Mouse (Mus musculus) neural tube, embryonic 12.5 days (tissue): Measurements from ENCODE around the gene Adad2. TPM values are rescaled to one million over a fixed set of nuclear protein-coding genes. Genes with fewer than 3 reads are reported as not detected.

ENCODE experiments used
- ATAC-seq: fragments of 200-750 bp; cut with Nextera tagmentation; 2 replicates; pipeline ENCODE4 v1.8.0; 2017; ENCODE audit warnings: low read depth, mild to moderate bottlenecking, moderate TSS enrichment, moderate library complexity; ENCODE audit not compliant: low FRiP score
- H3K27ac ChIP-seq: fragments of 300-500 bp; sonication (generic); 2 replicates; pipeline ENCODE4 v1.5.1; 2016
- H3K27me3 ChIP-seq: fragments of 300-500 bp; sonication (generic); replicated peaks from 2 replicates; pipeline ENCODE4 v1.6.1; 2016; ENCODE audit warnings: mild to moderate bottlenecking
- H3K36me3 ChIP-seq: fragments of 300-500 bp; sonication (generic); 2 replicates; pipeline ENCODE4 v1.6.1; 2016; ENCODE audit warnings: mild to moderate bottlenecking
- H3K4me1 ChIP-seq: fragments of 300-500 bp; sonication (generic); 2 replicates; pipeline ENCODE4 v1.6.1; 2016
- H3K4me2 ChIP-seq: fragments of 300-500 bp; sonication (generic); replicated peaks from 2 replicates; pipeline ENCODE4 v1.6.1; 2016; ENCODE audit warnings: mild to moderate bottlenecking
- H3K4me3 ChIP-seq: fragments of 300-500 bp; sonication (generic); 2 replicates; pipeline ENCODE4 v1.5.1; 2016
- H3K9ac ChIP-seq: fragments of 300-500 bp; sonication (generic); 2 replicates; pipeline ENCODE4 v1.6.1; 2016; ENCODE audit warnings: mild to moderate bottlenecking
- H3K9me3 ChIP-seq: fragments of 300-500 bp; sonication (generic); 2 replicates; pipeline ENCODE4 v1.6.1; 2016; ENCODE audit warnings: mild to moderate bottlenecking
- WGBS: fragments of 180-500 bp; shearing (Covaris S2); methylation state at CpG from one replicate; pipeline ENCODE4 v1.1.7; 2016; 5-methylcytosine and 5-hydroxymethylcytosine counted together
- polyA plus RNA-seq: library from polyadenylated mRNA; unstranded; fragments of >200 nt; fragmentation: Nextera tagmentation; extraction: Ambion mirVana; gene quantifications from 2 replicates; pipeline ENCODE4 v1.2.1, GENCODE M21; 2016

The Adad2 gene
- polyA plus RNA-seq, 1 experiment from 2014 or later, result 0.10 TPM

DNA sequence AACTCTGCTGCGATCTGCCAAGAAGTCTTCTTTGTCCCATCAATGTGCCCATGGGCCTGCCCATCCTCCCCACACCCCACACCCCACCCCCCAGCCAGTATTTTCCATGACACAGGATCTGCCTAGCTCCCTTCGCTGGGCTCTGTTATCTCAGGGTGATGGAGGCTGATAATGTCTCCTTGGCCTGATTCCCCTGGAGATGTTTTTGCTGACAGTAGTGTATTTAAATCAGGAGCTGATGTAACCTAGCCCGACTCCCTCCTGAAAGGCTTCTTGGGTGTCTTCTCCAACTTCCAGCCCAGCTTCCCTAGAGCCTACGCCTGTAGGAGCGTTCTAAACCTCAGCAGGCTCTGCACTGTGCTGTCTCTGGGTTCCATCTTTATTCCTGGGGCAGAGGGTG, 6.3 kb downstream of the Adad2 start:
- no peak overlapping the region for H3K27ac ChIP-seq

DNA sequence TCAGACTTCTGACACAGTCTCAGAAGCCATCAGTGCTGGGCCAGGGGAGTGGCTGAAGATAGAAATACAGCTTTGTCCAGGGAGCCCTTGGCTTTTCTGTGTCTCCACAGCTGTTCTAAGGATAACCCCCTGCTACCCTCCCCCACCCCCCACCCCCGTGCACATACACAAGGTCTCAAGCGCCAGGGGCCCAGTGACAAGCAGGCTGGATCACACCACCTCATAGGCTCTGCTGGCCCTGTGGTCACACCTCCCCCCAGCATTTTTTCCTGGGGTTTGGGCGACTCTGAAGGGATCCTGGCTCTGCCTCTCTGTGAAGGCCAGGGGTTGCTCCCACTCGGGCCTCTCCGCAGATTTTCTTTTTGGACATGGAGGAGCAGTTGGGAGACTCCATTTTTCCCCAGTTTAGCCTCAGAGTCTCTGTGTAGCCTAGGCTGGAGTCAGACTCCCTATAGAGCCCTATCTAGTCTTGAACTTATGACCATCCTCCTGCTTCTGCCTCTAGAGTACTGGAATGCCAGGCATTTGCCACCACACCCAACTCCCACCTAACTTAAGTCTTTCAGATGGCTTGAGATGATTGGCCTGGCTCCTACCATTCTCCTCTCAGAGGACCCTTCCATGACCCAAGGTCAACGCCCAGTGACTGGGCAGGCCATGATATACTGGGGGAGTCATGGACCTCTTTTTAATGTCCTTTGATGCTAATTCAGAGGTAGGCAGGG, 7.7 kb downstream of the Adad2 start:
- no peak for ATAC-seq
- no peak overlapping the region for H3K4me3 ChIP-seq
- no peak overlapping the region for H3K9ac ChIP-seq
- no peaks in the 10 kb centered on the region for H3K4me1 ChIP-seq
- H3K4me2 ChIP-seq, result no peak overlapping the region
- WGBS, result 77% methylated on average over 6 of the region's 6 CpGs
- H3K27me3 ChIP-seq, result no peaks in the 10 kb centered on the region
- no peaks in the 10 kb centered on the region for H3K9me3 ChIP-seq
- H3K36me3 ChIP-seq, result no peaks in the 10 kb centered on the region
- H3K27ac ChIP-seq, result no peak overlapping the region

More for the DNA sequence above, 6.3 kb downstream of the Adad2 start:
- Histone ChIP-seq H3K9me3 (no peaks in the 10 kb centered on the region), H3K27me3 (no peaks in the 10 kb centered on the region), H3K4me2 (no peak overlapping the region), H3K4me1 (no peaks in the 10 kb centered on the region), H3K9ac (no peak overlapping the region), H3K36me3 (no peaks in the 10 kb centered on the region), H3K4me3 (no peak overlapping the region)
- WGBS, result 76% methylated on average over 5 of the region's 5 CpGs
- no peak for ATAC-seq

DNA sequence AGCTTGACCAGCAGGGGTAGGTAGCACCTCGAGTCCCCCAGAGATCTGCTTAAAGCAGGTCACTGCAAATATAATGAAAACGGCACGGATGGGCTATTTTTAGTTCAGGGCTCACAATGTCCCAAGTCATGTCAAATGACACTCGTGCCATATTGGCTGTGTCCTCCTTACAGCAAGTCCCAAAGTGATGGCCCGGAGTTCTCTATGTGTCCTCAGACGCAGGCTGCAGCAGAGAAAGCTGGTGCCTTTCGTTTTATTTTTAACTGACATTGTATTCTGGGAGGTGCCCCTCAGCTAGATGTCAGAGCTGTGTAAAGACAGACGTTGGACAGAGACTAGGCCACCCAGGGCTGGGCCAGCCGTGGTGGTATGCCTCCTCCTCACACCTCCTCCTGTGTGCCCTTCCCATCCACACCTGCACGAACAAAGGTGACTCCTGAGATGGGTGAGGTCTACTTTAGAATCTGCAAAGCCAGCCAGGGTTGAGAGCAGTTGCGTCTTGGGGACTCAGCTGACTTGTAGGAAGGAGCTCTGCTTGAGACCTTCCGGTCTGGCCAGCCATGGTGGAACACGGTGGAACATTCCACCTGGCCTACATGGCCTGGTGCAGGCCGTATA, 8.4 kb downstream of the Adad2 start:
- ATAC-seq, result no peak
- no peaks in the 10 kb centered on the region for H3K4me1 ChIP-seq
- no peak overlapping the region for H3K27ac ChIP-seq
- no peaks in the 10 kb centered on the region for H3K36me3 ChIP-seq
- 88% methylated on average over 14 of the region's 14 CpGs for WGBS
- H3K27me3 ChIP-seq, result no peaks in the 10 kb centered on the region
- no peak overlapping the region for H3K4me3 ChIP-seq
- no peak overlapping the region for H3K4me2 ChIP-seq
- no peaks in the 10 kb centered on the region for H3K9me3 ChIP-seq
- no peak overlapping the region for H3K9ac ChIP-seq

DNA sequence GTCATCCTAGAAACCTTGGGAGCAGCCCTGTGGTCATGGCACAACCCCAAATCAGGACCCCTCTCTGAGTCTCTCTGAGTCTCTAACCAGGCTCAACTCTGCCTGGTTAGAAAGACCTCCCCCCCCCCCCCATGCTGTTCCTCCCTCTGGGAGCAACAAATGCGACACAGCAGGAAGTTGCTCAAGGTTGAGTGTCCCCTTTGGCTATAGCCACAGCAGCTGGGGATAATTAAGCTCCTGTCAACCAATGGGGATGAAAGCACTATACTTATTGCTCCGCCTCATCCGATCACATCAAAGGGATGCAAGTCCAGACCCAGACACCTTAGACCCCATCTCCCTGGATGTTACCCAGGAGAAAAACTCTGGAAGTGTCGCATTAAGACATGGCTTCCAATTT, 10.0 kb downstream of the Adad2 start:
- no peak for ATAC-seq
- H3K4me3 ChIP-seq, result no peak overlapping the region

DNA sequence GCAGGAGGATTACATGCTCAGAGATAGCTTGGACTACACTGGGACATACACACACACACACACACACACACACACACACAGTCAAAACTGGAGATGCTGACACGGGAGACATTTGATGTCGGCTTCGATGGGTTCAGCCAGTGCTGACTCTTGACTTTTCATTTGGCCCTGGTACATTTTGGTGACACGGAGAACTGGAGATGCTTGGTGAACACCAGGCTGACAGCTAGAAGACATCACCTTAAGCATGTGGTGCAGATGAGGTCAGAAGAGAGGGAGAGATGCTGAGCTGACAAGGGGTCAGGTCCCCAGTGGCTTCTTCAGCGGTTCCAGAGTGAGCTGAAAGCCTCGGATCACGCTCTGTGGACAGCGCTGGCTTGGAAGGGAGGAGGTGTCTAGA, 10.5 kb downstream of the Adad2 start:
- H3K9me3 ChIP-seq, result no peaks in the 10 kb centered on the region
- H3K27ac ChIP-seq, result no peak overlapping the region
- no peak overlapping the region for H3K4me2 ChIP-seq
- 89% methylated on average over 8 of the region's 8 CpGs for WGBS
- ATAC-seq, result no peak
- no peaks in the 10 kb centered on the region for H3K36me3 ChIP-seq
- H3K4me3 ChIP-seq, result no peak overlapping the region
- no peaks in the 10 kb centered on the region for H3K27me3 ChIP-seq
- H3K4me1 ChIP-seq, result peaks cover 6% of the 10 kb centered on the region
- H3K9ac ChIP-seq, result no peak overlapping the region

More for the DNA sequence above, 10.0 kb downstream of the Adad2 start:
- Histone ChIP-seq H3K4me2 (no peak overlapping the region), H3K27ac (no peak overlapping the region), H3K9ac (no peak overlapping the region), H3K36me3 (no peaks in the 10 kb centered on the region), H3K27me3 (no peaks in the 10 kb centered on the region), H3K9me3 (no peaks in the 10 kb centered on the region), H3K4me1 (peaks cover under 1% of the 10 kb centered on the region; the same call in 1 of the 2 replicates)
- 56% methylated on average over 4 of the region's 4 CpGs for WGBS

DNA sequence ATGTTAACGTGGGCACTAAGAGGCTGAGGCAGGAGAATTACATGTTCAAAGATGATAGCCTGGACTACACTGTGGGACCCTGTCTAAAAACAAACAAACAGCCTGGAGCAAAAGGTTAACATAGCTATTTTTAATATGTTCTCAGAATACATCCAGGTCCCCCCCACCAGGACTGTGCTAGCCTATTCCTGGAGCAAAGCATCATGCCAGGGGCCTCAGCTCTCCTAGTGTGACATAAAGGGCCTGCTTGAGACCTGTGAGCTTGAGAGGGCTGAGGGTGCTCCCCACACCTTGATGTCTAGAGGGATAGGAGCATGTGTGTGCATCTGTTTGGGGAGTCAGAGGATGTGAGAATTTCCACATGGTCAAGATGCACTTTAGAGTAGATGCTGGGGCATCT, 11.2 kb downstream of the Adad2 start:
- no peak overlapping the region for H3K4me3 ChIP-seq
- H3K9ac ChIP-seq, result no peak overlapping the region
- no peaks in the 10 kb centered on the region for H3K9me3 ChIP-seq
- 76% methylated on average over 1 of the region's 1 CpGs for WGBS
- H3K4me1 ChIP-seq, result peaks cover 7% of the 10 kb centered on the region
- H3K27me3 ChIP-seq, result no peaks in the 10 kb centered on the region
- ATAC-seq, result no peak
- no peak overlapping the region for H3K4me2 ChIP-seq
- no peak overlapping the region for H3K27ac ChIP-seq
- H3K36me3 ChIP-seq, result no peaks in the 10 kb centered on the region

DNA sequence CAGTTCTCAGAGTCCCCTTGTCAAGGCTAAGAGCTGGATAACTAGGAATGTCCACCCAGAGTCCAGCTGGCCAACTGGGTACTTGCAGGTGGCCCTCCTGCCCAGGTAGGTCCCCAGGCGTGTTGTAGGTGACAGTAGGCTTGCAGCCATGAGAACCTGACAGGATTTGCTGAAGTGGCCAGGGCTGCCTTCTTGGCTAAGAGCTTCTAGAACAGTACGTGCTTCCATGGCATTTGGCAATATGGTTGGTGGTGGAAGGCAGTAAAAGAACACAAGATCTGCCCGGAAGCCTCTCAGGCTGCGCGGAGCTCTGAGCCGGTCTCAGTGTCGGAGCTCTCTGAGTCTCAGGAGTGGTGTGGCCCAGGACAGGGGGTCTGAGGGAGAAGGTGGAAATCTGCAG, 12.4 kb downstream of the Adad2 start:
- Histone ChIP-seq H3K4me3 (no peak overlapping the region), H3K36me3 (no peaks in the 10 kb centered on the region), H3K27ac (no peak overlapping the region), H3K4me1 (peaks cover 7% of the 10 kb centered on the region), H3K9me3 (no peaks in the 10 kb centered on the region), H3K4me2 (no peak overlapping the region), H3K27me3 (no peaks in the 10 kb centered on the region), H3K9ac (no peak overlapping the region)
- no peak for ATAC-seq
- 91% methylated on average over 7 of the region's 7 CpGs for WGBS

DNA sequence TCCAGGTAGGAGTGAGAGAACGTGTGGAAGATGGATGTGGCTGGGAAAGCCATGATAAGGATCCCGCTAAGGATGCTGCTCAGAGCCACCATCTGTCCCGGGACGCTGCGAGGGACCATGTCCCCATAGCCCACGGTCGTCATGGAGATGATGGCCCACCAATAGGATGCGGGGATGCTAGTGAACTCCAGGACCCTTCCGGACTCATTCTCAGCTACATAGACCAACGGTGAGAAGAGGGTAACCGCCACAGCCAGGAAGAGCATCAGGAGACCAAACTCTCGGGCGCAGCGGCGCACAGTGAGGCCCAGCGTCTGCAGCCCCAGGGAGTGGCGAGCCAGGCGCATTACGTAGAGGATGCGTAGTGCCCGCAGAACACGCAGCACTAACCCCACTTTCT, 13.2 kb downstream of the Adad2 start:
- H3K4me1 ChIP-seq, result peaks cover 11% of the 10 kb centered on the region
- 75% methylated on average over 22 of the region's 22 CpGs for WGBS
- H3K4me2 ChIP-seq, result no peak overlapping the region
- no peak overlapping the region for H3K27ac ChIP-seq
- H3K9ac ChIP-seq, result no peak overlapping the region
- no peak for ATAC-seq
- H3K36me3 ChIP-seq, result no peaks in the 10 kb centered on the region
- no peaks in the 10 kb centered on the region for H3K9me3 ChIP-seq
- no peak overlapping the region for H3K4me3 ChIP-seq
- no peaks in the 10 kb centered on the region for H3K27me3 ChIP-seq

DNA sequence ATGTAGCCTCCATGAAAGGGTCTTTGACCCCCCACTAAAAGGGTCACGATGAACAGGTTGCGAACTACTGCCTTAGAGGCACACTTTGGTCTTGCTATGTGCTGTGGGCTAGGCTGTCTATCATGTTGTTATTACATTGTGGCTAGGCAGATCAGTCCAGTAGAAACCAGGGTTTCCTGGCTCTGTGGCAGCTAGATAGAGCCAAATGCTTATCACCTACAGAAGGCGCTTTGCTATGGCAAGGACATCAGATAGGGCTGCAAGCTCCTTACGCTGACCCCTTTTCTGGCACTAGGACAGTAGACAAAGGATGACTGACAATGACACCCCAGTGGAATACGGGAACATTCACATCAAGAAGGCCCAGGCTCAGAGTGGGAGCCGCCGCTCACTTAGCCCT, 14.7 kb downstream of the Adad2 start:
- no peak overlapping the region for H3K27ac ChIP-seq

DNA sequence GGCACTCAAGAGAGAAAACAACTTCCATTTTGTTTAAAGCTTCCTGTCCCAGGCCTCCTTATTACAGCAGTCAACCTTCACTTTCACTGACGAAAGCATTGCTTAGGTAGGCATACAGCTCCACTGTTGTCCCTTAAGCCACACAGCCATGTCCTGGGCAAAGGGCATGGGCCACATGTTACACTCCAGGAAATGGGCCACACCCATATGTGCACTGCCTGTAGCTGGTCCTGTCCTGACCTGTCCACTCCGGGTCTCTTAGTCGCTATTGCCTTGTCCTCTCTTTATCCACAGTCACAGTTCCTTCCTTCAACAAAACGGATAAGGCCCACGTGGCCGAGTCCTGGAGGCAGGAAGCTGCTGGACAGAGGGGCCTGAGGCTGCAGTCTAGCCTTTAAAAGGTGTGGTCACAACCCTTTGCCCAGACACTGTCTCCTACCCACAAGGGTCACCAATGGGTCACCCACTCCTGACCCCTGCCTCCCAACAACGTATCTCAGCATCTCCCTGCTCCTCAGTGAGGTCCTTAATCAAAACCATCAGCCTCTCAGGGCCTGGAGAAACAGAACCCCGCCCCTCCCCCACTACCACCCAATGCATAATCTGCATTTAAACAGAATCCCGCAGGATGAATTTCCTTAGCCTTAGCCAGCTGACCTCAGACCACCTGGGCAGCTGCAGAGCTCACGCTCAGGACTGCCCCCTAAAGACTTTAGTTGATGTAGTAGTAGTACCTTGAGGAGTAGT, 15.2 kb downstream of the Adad2 start:
- peaks cover 19% of the 10 kb centered on the region for H3K4me1 ChIP-seq
- 42% methylated on average over 10 of the region's 10 CpGs for WGBS

More for the DNA sequence above, 14.7 kb downstream of the Adad2 start:
- Histone ChIP-seq H3K36me3 (no peaks in the 10 kb centered on the region), H3K4me3 (no peak overlapping the region), H3K4me1 (peaks cover 18% of the 10 kb centered on the region), H3K4me2 (no peak overlapping the region), H3K27me3 (no peaks in the 10 kb centered on the region), H3K9me3 (no peaks in the 10 kb centered on the region), H3K9ac (no peak overlapping the region)
- WGBS, result 93% methylated on average over 7 of the region's 7 CpGs
- ATAC-seq, result no peak

DNA sequence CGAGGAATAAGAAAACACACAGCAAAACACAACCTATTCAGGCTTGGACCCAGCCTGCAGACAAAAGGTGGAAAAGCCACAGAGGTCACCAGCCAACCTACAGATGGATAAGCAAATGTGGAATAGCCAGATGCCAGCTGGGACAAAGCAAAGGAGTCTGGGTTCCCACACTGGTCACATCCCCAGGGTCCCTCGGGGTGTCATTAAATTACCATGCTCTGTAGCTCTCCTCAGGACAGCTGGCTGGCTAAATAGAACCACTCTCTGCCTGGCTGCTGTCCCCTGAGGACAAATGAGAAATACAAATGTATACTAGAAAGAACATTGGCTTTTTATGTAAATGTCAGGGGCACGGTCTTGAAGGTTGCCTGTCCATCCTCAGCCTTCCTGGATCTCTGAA, 18.3 kb downstream of the Adad2 start:
- H3K9ac ChIP-seq, result no peak overlapping the region
- WGBS, result 20% methylated on average over 3 of the region's 3 CpGs
- H3K9me3 ChIP-seq, result no peaks in the 10 kb centered on the region
- H3K36me3 ChIP-seq, result no peaks in the 10 kb centered on the region
- peaks cover 38% of the 10 kb centered on the region for H3K4me1 ChIP-seq
- peaks cover 14% of the 10 kb centered on the region; the same call in 1 of the 2 replicates for H3K27me3 ChIP-seq
- H3K4me2 ChIP-seq, result no peak overlapping the region
- H3K4me3 ChIP-seq, result no peak overlapping the region
- ATAC-seq, result no peak
- H3K27ac ChIP-seq, result no peak overlapping the region

More for the DNA sequence above, 15.2 kb downstream of the Adad2 start:
- H3K27ac ChIP-seq, result no peak overlapping the region
- H3K27me3 ChIP-seq, result no peaks in the 10 kb centered on the region
- H3K9ac ChIP-seq, result no peak overlapping the region
- H3K4me2 ChIP-seq, result no peak overlapping the region
- no peaks in the 10 kb centered on the region for H3K9me3 ChIP-seq
- H3K4me3 ChIP-seq, result no peak overlapping the region
- ATAC-seq, result no peak
- no peaks in the 10 kb centered on the region for H3K36me3 ChIP-seq

DNA sequence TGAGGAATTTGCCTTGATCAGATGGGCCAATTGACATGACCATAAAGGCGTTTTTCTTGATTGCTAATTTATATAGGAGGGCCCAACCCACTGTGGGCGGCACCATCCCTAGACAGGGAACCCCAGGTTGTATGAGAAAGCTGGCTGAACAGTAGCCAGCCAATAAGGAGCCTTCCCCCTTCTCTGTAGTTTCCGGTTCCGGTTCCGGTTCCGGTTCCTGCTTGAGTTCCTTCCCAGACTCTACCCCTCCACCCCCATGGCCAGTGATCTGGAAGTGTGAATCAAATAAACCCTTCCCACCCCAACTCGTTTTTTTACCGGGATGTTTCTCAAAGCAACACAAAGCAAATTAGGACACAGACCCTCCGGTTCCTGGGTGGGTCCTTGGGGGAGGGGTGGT, 19.7 kb downstream of the Adad2 start:
- Histone ChIP-seq H3K9ac (no peak overlapping the region), H3K27me3 (peaks cover 14% of the 10 kb centered on the region; the same call in 1 of the 2 replicates), H3K4me3 (no peak overlapping the region), H3K4me1 (peaks cover 39% of the 10 kb centered on the region), H3K9me3 (no peaks in the 10 kb centered on the region), H3K4me2 (no peak overlapping the region), H3K36me3 (no peaks in the 10 kb centered on the region), H3K27ac (no peak overlapping the region)
- 88% methylated on average over 9 of the region's 9 CpGs for WGBS
- ATAC-seq, result no peak
